Mouse (Mus musculus): ENCODE measurements around the gene Cacna1c. TPM values are rescaled to one million over a fixed set of nuclear protein-coding genes. Genes with fewer than 3 reads are reported as not detected.

Gene Cacna1c
- polyA plus RNA-seq, 1 experiment from 2014 or later, result 6.2 TPM

DNA sequence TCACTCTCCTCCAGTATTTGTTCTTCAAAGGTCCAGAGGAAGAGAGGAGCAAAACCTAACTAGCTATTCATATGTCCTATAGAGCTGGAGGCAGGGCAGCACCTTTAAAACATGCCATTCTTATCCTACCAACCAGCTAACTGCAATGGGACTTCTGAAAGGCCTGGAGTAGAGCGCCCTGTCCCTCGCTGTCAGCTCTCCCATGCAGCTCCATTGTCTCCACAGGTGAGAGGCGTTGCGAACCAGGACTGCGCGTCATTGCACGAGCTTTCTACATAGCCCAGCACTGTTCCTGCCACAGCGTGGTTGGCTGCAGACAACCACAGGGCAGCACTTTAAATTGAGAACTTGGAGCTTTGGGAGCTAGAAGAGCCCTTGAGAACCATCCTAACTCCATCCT, 67.7 kb downstream of the Cacna1c start:
- H3K4me2 ChIP-seq, result no peak overlapping the region
- H3K27ac ChIP-seq, result no peak overlapping the region
- no peak overlapping the region for H3K9ac ChIP-seq
- ATAC-seq (ENCODE audit: low FRiP score), result no peak
- no peaks in the 10 kb centered on the region for H3K4me1 ChIP-seq
- no peak overlapping the region for H3K4me3 ChIP-seq (replicated peaks)
- no peaks in the 10 kb centered on the region for H3K9me3 ChIP-seq
- no peaks in the 10 kb centered on the region for H3K27me3 ChIP-seq
- 89% methylated on average over 8 of the region's 8 CpGs for WGBS
- no peaks in the 10 kb centered on the region for H3K36me3 ChIP-seq (replicated peaks)

DNA sequence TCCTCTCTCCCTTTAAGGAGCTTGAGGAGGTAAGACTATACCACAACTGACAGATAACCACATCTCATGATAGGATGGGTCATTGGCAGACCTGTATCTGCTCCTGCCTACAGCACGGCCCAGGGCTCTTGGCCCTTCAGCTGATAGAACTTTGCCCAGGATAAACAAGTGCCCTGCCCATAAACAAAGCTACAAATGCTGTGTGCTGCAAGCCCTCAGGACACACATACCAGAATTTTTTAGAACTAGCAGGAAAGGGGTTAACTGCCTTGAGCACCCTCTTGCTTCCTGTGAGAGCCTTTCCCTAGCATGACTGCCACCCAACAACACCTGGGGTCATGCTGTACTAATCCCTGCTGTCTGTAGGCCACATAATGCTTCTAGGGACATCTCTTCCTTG, 68.1 kb downstream of the Cacna1c start:
- ATAC-seq (ENCODE audit: low FRiP score), result no peak
- WGBS, result 95% methylated on average over 1 of the region's 1 CpGs
- Histone ChIP-seq H3K36me3 (replicated peaks) (no peaks in the 10 kb centered on the region), H3K27ac (no peak overlapping the region), H3K4me2 (no peak overlapping the region), H3K4me3 (replicated peaks) (no peak overlapping the region), H3K9ac (no peak overlapping the region), H3K9me3 (no peaks in the 10 kb centered on the region), H3K4me1 (no peaks in the 10 kb centered on the region), H3K27me3 (no peaks in the 10 kb centered on the region)

DNA sequence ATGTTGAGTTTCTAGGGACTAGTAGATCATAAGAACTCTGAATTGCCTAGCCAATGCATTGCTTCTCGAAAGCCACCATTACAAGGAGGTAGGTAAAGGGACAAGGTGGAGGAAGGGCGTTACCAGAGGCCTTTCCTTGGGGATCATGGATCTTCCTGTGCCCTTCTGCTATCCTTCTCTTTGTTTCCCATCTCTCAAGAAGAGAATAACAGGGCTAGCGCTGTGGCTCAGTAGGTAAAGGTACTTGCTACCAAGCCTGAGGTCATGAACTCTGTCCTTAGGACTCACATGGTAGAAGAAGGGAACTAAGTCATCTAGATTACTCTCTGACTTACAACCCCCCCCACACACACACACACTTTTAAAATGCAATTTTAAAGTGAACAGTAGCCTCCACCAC, 69.2 kb downstream of the Cacna1c start:
- no peaks in the 10 kb centered on the region for H3K36me3 ChIP-seq (replicated peaks)
- H3K9me3 ChIP-seq, result no peaks in the 10 kb centered on the region
- 92% methylated on average over 3 of the region's 3 CpGs for WGBS
- H3K27me3 ChIP-seq, result no peaks in the 10 kb centered on the region
- H3K4me1 ChIP-seq, result no peaks in the 10 kb centered on the region
- no peak overlapping the region for H3K9ac ChIP-seq
- H3K27ac ChIP-seq, result no peak overlapping the region
- H3K4me2 ChIP-seq, result no peak overlapping the region
- no peak for ATAC-seq (ENCODE audit: low FRiP score)
- no peak overlapping the region for H3K4me3 ChIP-seq (replicated peaks)

DNA sequence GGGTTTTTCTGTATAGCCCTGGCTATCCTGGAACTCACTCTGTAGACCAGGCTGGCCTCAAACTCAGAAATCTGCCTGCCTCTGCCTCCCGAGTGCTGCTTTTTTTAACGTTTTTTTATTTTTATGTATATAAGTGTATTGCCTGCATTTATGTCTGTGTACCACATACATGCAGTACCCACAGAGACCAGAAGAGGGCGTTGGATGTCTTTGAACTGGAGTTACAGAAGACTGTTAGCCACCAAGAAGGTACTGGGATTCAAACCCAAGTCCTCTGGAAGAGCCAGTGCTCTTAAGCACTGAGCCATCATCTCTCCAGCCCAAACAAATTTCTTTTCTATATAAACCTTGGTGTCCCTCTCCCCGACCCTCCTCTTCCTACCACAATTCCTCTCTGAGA, 77.8 kb downstream of the Cacna1c start:
- H3K36me3 ChIP-seq (replicated peaks), result no peaks in the 10 kb centered on the region
- no peak overlapping the region for H3K27ac ChIP-seq
- H3K4me3 ChIP-seq (replicated peaks), result no peak overlapping the region
- no peak overlapping the region for H3K4me2 ChIP-seq
- 65% methylated on average over 4 of the region's 4 CpGs for WGBS
- H3K27me3 ChIP-seq, result no peaks in the 10 kb centered on the region
- no peaks in the 10 kb centered on the region for H3K9me3 ChIP-seq
- no peak for ATAC-seq (ENCODE audit: low FRiP score)
- no peaks in the 10 kb centered on the region for H3K4me1 ChIP-seq
- H3K9ac ChIP-seq, result no peak overlapping the region

DNA sequence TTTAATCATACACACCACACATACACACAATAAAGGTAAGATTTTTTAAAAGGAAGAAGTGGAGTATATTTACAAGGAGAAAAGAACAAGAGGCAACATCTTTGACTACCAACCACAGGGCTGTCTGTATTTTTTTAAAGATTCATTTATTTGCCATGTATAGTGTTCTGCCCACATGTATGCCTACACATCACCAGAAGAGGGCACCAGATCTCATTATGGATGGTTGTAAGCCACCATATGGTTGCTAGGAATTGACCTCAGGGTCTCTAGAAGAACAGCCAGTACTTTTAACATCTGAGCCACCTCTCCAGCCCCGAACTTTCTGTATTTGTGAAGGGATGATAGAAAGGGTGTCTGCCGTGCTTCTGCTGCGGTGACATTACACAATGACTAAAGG, 79.9 kb downstream of the Cacna1c start:
- 87% methylated on average over 3 of the region's 3 CpGs for WGBS

DNA sequence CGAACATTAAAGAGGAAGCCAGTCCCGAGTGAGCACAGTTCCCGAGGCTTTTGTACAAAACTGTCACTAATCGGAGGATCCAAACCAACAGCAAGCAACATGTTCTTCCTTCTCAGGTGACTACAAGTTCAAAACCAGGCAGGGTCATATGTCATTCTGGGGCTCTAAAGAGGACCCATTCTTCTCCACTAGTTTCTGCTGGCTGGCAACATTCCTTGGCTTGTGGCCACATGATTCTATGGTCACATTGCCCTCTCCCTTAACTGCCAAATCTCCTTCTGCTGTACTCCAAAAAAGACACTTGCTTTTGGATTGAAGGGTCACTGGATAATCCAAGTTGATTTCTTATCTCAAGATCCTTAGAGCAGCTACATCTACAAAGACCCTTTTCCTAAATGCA, 82.9 kb downstream of the Cacna1c start:
- Histone ChIP-seq H3K4me2 (no peak overlapping the region), H3K9ac (no peak overlapping the region), H3K4me1 (no peaks in the 10 kb centered on the region), H3K27me3 (peaks cover 23% of the 10 kb centered on the region), H3K36me3 (replicated peaks) (no peaks in the 10 kb centered on the region), H3K27ac (no peak overlapping the region), H3K4me3 (replicated peaks) (no peak overlapping the region), H3K9me3 (no peaks in the 10 kb centered on the region)
- 97% methylated on average over 4 of the region's 4 CpGs for WGBS
- no peak for ATAC-seq (ENCODE audit: low FRiP score)

More for the DNA sequence above, 79.9 kb downstream of the Cacna1c start:
- no peaks in the 10 kb centered on the region for H3K9me3 ChIP-seq
- H3K4me3 ChIP-seq (replicated peaks), result no peak overlapping the region
- no peak for ATAC-seq (ENCODE audit: low FRiP score)
- no peak overlapping the region for H3K9ac ChIP-seq
- H3K4me2 ChIP-seq, result no peak overlapping the region
- peaks cover 5% of the 10 kb centered on the region; the same call in 1 of the 2 replicates for H3K27me3 ChIP-seq
- no peaks in the 10 kb centered on the region for H3K4me1 ChIP-seq
- H3K27ac ChIP-seq, result no peak overlapping the region
- no peaks in the 10 kb centered on the region for H3K36me3 ChIP-seq (replicated peaks)

DNA sequence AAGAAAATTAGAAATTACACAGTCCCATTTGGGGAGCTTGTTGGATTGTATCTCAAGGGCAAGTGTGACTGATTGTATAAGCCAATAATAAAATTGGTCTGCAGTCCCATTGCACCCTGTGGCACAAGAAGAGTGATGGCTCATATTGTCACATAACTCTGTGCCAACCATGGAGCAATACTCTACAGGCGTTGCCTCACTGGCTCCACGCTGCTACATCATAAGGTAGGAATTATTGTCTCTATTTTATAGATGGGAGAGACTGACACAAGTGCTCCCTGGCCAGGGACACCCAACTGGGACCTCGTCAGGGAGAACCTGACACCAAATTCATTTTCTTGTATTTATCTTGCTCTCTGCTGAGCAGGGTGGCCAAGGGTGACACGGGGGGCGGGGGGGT, 85.8 kb downstream of the Cacna1c start:
- 89% methylated on average over 5 of the region's 5 CpGs for WGBS
- H3K27me3 ChIP-seq, result peaks cover 48% of the 10 kb centered on the region

DNA sequence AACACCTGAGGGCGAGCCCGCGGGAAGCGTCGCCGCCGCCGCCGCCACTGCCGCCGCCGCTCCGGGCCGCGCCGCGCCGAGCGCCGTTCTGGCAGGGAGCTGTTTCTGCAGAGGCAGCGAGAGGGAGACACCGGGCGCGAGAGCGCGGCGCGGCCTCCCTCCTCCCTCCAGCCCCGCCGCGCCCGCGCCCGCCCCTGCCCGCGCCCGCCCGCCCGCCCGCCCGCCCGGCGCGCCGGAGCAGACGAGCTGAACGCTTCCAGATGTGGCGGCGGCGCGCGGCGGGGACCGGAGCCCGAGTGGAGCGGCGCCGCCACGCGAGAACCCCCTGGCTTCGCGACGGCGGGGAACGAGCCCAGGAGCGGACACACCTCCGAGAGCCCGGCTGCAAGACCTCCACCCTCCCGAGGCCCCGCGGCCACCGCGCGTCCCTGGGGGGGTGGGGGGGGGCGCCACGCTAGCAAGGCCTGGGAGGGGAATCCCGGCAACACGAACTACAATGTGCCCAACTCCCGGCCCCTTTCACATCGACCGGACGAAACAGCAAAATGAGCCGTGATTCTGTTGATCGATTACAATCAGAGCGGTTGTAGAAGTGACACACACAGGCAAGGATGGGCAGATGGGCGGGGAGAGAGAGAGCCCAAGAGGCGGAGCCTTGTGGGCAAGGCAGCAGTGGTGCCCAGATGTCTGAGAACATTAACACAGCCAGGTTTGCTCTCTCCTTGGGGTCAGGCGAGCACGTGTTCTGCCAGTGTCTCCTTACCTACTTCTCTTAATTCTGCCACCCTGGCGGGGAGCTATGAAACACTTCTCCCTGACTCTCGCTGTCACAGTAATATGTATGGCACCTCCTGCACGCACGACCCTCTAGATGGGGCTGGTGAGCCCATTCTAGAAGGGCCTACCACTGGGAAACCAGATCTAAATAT, 87.5 kb downstream of the Cacna1c start:
- peak; percentile 85 for ATAC-seq (ENCODE audit: low FRiP score)
- Histone ChIP-seq H3K27me3 (peaks cover 60% of the 10 kb centered on the region), H3K27ac (peak overlapping the region; percentile 80), H3K9me3 (no peaks in the 10 kb centered on the region), H3K4me1 (peaks cover 21% of the 10 kb centered on the region), H3K36me3 (replicated peaks) (no peaks in the 10 kb centered on the region), H3K9ac (peak overlapping the region; percentile 70), H3K4me2 (peak overlapping the region; percentile 97), H3K4me3 (replicated peaks) (peak overlapping the region; percentile 70)
- under 1% methylated on average over 72 of the region's 93 CpGs for WGBS

More for the DNA sequence above, 85.8 kb downstream of the Cacna1c start:
- Histone ChIP-seq H3K27ac (no peak overlapping the region), H3K4me2 (no peak overlapping the region), H3K9me3 (no peaks in the 10 kb centered on the region), H3K36me3 (replicated peaks) (no peaks in the 10 kb centered on the region), H3K4me1 (peaks cover 21% of the 10 kb centered on the region), H3K9ac (no peak overlapping the region), H3K4me3 (replicated peaks) (no peak overlapping the region)
- no peak for ATAC-seq (ENCODE audit: low FRiP score)

DNA sequence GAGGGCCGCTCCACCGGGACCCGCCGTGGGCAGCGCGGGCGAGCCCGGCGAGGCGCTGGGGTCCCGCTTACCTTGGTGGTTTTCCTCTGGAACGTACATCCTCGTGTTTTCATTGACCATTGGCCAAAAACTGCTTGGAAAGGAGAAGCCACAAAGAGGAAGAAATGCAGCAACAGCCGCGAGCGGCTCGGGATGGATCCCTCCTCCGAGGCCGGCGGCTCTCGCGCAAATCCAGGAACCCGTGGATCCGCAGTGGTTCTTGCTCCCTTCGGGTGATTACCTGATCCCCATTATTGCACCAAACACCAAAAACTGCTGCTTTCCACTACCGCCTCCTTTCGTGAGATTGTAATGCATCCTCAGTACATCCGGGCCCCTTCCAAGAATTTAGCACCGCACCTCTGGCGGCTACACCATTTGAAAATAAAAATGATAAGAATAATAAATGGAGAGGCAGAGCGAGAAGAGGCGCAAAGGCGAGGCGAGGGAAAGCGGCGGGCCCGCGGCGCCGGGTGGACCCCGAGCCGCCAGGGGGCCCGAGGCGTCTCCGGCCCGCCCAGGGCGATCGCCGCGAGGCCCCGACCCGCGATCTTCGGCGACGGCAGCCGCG, 88.3 kb downstream of the Cacna1c start:
- peaks cover 21% of the 10 kb centered on the region for H3K4me1 ChIP-seq
- under 1% methylated on average over 58 of the region's 58 CpGs for WGBS
- H3K36me3 ChIP-seq (replicated peaks), result no peaks in the 10 kb centered on the region
- no peaks in the 10 kb centered on the region for H3K9me3 ChIP-seq
- H3K4me2 ChIP-seq, result peak overlapping the region; percentile 97
- peak overlapping the region; percentile 70 for H3K9ac ChIP-seq
- peak; percentile 39 for ATAC-seq (ENCODE audit: low FRiP score)
- H3K27ac ChIP-seq, result peak overlapping the region; percentile 80
- H3K4me3 ChIP-seq (replicated peaks), result peak overlapping the region; percentile 70
- peaks cover 60% of the 10 kb centered on the region for H3K27me3 ChIP-seq

DNA sequence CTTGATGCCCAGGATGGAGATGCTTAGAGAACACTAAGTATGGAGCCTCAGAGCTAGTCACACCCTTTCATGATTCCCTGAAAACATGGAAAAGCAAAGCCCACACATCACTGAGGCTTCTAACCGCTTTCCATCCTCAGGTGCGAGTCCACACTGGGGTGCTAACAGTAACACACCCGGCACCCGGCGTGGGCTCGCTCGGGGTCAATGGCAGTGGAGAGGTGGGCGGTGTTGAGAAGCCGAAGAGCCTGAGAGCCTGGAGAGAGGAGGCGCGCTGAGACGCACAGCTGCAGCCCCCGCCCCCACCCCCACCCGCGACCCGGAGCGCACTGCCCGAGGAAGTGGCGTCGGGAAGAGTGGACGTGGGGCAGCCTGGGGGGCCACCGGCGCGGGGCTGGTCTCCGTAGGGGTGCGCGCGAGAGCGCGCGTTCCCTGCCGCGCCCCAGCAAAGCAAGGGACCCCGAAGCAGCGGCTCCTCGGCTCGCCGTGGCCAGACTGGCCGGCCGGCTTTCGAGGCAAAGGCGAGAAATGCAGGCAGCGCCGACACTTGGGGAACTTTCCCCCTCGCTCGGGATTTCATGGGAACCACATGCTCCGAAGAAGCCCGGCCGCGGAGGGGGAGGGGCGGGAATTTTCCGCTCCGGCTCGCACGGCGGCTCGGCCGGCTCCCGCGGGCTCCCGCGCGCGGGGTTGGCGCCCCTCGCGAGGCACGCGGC, 88.9 kb downstream of the Cacna1c start:
- peaks cover 21% of the 10 kb centered on the region for H3K4me1 ChIP-seq
- H3K36me3 ChIP-seq (replicated peaks), result no peaks in the 10 kb centered on the region
- peaks cover 55% of the 10 kb centered on the region for H3K27me3 ChIP-seq
- peak overlapping the region; percentile 80 for H3K27ac ChIP-seq
- peak overlapping the region; percentile 70 for H3K9ac ChIP-seq
- ATAC-seq (ENCODE audit: low FRiP score), result peak; percentile 30
- H3K9me3 ChIP-seq, result no peaks in the 10 kb centered on the region
- H3K4me2 ChIP-seq, result peak overlapping the region; percentile 97
- WGBS, result under 1% methylated on average over 68 of the region's 69 CpGs
- H3K4me3 ChIP-seq (replicated peaks), result peak overlapping the region; percentile 70

DNA sequence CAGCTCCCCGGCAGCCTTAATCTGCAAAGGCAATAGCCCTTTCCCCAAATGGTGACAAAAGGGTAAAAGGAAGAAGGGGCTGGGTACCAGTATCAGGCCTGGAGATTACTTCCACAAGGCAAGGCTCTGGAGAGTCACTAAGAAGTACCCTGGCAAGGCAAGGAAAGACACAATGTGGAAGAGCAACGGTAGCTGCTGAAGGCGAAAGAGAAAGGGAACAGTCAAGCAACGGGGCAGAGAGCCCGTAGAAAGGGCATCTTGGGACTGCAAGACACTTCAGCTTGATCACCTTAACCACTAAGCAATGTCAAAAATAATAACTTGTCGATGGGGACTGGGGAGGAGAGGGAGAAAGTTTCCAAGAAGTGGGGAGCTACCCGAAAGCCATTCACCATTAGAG, 89.5 kb downstream of the Cacna1c start:
- H3K9ac ChIP-seq, result no peak overlapping the region
- H3K27ac ChIP-seq, result no peak overlapping the region
- peaks cover 55% of the 10 kb centered on the region for H3K27me3 ChIP-seq
- ATAC-seq (ENCODE audit: low FRiP score), result no peak
- peaks cover 21% of the 10 kb centered on the region for H3K4me1 ChIP-seq
- no peaks in the 10 kb centered on the region for H3K36me3 ChIP-seq (replicated peaks)
- no peaks in the 10 kb centered on the region for H3K9me3 ChIP-seq
- H3K4me3 ChIP-seq (replicated peaks), result peak overlapping the region; percentile 70
- 13% methylated on average over 7 of the region's 7 CpGs for WGBS
- peak overlapping the region; percentile 97 for H3K4me2 ChIP-seq

All from forebrain, embryonic 12.5 days (tissue).